Mouse (Mus musculus): ENCODE measurements around the gene Tmem203.
A peak's percentile ranks its signal among the peaks of the same experiment; 100 is the strongest.

Gene Tmem203

GRCm38 (mm10) chr2:25255284-25255779 lies at the start of gene Tmem203:
Tmem203 (plus strand) TSS chr2:25255439.
- DNase-seq: peak; percentile 89

DNA sequence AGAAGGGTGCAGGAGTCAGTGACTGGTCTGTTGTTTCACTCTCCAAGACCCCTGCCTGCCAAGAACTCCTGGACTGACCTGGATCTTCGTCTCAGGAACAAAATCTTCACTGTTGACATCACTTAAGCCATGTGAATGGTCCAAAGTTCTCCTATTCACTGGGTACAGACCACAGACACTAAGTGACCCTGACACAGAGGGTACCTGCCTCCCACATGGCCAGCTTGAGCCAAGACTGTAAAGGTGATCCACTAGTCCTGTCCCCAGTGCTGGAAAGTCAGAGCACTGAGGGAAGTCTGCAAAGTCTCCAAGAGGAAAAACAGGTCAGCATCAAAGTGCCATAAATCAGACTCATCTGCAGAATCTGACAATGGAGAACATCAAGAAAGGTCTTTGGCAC lies 47.6 kb upstream of the Tmem203 start:
- DNase-seq: no peak

- DNase-seq: peak in 1 of 2 experiments; percentile 29
Observed at GRCm38 (mm10) chr2:25210686-25211085, 44.6 kb upstream of the Tmem203 start.

- DNase-seq: peak; percentile 87 to 89
Observed at GRCm38 (mm10) chr2:25211121-25211670, 44.0 kb upstream of the Tmem203 start, which contains the start of gene Nelfb. Nelfb (minus strand) TSS chr2:25211489.

- DNase-seq: no peak
Observed at GRCm38 (mm10) chr2:25213266-25213865, 41.9 kb upstream of the Tmem203 start.

- DNase-seq: no peak
Observed at GRCm38 (mm10) chr2:25214444-25214843, 40.8 kb upstream of the Tmem203 start, which contains the start of gene Stpg3. Stpg3 (minus strand) TSS chr2:25214637.

- no peak for DNase-seq
Observed at GRCm38 (mm10) chr2:25217666-25218065, 37.6 kb upstream of the Tmem203 start.

DNA sequence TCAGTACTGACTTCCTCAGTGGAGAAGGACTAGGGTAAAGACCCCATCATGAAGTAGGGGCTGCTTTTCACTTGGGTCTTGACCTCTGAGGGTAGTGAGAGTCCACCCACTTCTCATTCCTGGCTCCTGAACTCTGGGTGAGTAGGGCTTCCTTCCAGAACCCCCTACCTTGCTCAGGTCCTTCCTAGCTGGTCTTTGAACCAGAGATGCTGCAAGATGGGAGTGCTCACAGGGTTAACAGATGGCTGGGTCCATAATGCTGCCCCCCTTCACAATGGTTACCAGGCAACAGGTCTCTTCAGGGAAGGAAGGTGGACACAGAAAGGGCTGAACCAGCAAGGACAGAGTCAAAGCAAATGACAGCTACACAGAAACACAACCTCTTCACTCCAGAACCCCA lies 36.8 kb upstream of the Tmem203 start, which contains the start of gene Fam166a:
Fam166a (plus strand) TSS at position 301 of the 400 bp plus-strand sequence.
- DNase-seq: no peak

GRCm38 (mm10) chr2:25221331-25221772 lies 33.9 kb upstream of the Tmem203 start:
- no peak for DNase-seq

DNA sequence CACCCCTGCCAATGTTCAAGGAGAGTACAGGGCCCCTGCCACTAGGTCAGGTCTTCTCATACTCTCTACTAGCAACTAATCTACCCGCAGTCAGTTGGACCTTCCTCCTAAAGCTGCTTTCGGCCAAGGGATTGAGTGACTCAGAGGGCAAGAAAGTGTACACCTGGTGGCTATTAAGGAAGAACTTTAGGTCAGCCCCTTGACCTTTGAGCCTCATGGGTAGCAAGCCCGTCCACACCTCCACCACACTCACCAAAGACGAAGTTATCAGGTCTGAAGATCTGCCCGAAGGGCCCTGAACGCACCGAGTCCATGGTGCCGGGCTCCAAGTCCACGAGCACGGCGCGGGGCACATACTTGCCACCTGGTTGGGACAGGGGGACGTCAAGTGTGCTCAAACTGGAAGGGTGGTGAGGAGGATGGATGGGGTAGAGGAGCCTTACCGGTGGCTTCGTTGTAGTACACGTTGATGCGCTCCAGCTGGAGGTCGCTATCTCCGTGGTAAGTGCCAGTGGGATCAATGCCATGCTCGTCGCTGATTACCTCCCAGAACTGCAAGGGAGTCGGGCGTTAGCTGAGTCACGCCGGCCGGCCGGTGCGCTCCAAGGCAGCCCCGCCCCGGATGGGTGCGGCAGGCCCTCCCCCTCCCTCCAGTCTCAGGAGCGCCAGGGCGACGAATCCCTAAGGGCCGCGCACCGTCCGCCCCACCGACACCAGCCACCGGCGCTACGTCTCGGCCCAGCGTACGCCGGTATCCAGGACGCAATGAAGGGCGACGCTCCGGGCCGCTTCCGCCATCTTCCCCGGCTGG lies 31.4 kb upstream of the Tmem203 start:
- peak in 1 of 2 experiments; percentile 72 for DNase-seq

- DNase-seq: no peak
Observed at GRCm38 (mm10) chr2:25224492-25224765, 30.8 kb upstream of the Tmem203 start, which contains the start of gene Tubb4b. Tubb4b (minus strand) TSS chr2:25224702.

GRCm38 (mm10) chr2:25224766-25225752 lies 30.2 kb upstream of the Tmem203 start:
- DNase-seq: peak; percentile 97

GRCm38 (mm10) chr2:25225811-25226379 lies 29.3 kb upstream of the Tmem203 start:
- no peak for DNase-seq

DNA sequence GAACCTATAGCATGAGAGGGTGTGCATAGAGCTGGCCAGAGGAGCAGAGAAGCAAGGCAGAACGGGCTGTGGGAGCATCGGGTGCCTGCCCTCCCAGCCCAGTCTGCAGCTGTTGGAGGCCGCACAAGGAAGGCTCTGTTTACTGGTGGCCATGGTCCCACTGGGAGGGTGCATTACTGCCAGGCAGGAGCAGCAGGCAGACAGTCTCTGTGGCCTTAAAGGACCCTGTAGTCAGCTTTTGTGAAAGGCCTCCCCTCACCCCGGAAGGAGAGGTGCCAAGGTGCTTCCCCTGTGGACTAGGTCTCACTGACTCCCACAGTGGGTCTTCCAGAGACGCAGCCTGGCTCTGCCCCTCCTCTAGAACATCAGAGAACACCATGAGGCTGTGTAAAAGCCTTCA lies 28.4 kb upstream of the Tmem203 start:
- DNase-seq: peak in 1 of 2 experiments; percentile 30

DNA sequence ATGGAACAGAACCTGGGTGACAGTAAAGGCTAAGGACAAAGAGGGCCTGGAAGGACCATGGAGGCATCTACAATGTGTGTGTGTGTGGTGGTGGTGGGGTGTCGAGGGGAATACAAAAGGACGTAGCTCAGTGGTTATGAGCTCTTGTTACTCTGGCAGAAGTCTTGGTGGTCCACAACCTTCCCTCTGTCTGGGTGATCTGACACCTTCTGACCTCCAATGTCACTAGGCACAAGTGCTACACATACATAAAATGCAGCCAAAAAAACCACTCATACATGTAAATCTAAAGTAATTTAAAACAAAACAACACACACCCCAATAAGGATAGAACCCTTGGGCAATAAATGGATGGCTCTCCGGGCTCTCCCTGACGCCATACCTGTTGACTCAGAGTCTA lies 27.8 kb upstream of the Tmem203 start:
- no peak for DNase-seq

DNA sequence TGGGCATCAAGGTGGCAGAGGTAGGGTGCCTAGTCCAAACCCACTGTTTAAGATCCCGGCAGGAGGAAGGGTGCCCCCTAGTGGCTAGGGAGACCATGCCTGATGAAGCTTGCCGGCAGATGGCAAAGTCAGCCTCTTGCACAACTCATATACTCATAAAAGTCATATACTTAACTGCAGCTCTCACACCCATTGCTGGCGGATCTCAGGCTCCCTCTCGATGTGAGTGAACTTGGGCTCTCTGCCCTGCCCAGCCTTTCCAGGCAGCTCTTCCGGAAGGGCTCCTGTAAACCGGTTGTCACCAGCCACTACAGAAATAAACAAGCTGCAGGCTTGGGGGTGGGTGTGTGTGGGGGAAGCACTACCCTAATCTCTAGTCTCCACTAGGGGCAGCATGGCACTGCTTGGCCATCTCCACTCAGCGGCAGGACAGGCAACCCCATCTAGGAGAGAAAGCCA lies 26.8 kb upstream of the Tmem203 start:
- peak; percentile 81 to 86 for DNase-seq

- DNase-seq: no peak
Observed at GRCm38 (mm10) chr2:25228995-25229530, 26.2 kb upstream of the Tmem203 start.

DNA sequence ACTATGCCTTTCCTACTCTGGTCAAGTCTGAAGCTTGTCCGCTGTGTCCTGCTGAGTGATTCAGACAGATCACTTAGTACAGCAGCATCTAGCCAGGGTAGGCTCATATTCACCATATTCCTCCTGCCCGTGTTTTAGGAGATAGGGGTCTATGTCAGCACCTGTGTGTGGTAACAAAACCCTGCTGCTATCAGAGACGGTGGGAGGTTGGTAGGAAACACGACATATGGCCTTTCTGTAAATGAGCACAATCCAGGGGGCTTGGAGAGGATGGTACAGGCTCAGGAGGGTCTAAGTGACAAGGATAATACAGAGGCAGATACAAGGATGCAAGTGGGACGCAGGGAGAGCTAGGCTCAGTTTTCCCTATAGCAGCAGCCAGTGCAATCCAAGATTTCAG lies 25.7 kb upstream of the Tmem203 start:
- DNase-seq: no peak

DNA sequence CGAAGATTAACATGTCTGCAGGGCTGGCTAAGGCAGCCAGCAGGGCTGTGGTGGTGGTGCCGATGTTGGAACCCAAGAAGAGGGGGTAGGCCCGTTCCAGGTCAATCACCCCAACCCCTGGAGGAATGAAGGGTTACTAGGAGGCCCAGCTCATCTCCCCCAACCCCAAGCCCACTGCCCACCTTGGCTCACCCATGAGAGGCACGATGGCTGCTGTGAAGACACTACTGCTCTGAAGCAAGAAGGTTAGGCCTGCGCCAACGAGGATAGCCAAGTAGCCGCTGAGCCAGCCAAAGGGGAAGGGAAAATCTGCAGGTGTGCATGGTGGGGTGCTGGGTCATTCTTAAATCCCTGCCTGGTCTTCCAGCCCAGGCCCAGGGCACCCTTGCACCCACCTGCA lies 24.7 kb upstream of the Tmem203 start:
- DNase-seq: no peak

GRCm38 (mm10) chr2:25231038-25231437 lies 24.2 kb upstream of the Tmem203 start:
- no peak for DNase-seq

GRCm38 (mm10) chr2:25233421-25233820 lies 21.8 kb upstream of the Tmem203 start:
- DNase-seq: no peak

- DNase-seq: no peak
Observed at GRCm38 (mm10) chr2:25234050-25234449, 21.2 kb upstream of the Tmem203 start, which contains the start of gene Slc34a3. Slc34a3 (minus strand) TSS chr2:25234364.

Data from cerebellum, postnatal 36 days (tissue).